Mouse (Mus musculus) lung, postnatal 0 days (tissue): ENCODE results near the gene Dcaf10. TPM values are rescaled to one million over a fixed set of nuclear protein-coding genes. Genes with fewer than 3 reads are reported as not detected.
"Not testable (repeated sequence)": the region's sequence is repeated elsewhere in the genome, so short reads cannot be mapped to it uniquely, and the experiment has no call there.

Source experiments
- ATAC-seq: fragments of 200-750 bp; cut with Nextera tagmentation; 2 replicates; pipeline ENCODE4 v1.8.0; 2017; ENCODE audit warnings: moderate library complexity
- DNase-seq: peaks from one replicate; pipeline ENCODE4 v3.0.0-alpha.2; 2016; ENCODE audit warnings: low spot score
- H3K27ac ChIP-seq: fragments of 300-500 bp; sonication (generic); 2 replicates; pipeline ENCODE4 v1.5.1; 2014; ENCODE audit warnings: antibody characterized with exemption, mild to moderate bottlenecking, low read length, mixed read lengths
- H3K27me3 ChIP-seq: fragments of 300-500 bp; sonication (generic); replicated peaks from 2 replicates; pipeline ENCODE4 v1.6.1; 2014; ENCODE audit warnings: low read length, mixed read lengths; ENCODE audit not compliant: insufficient read depth
- H3K36me3 ChIP-seq: fragments of 300-500 bp; sonication (generic); 2 replicates; pipeline ENCODE4 v1.6.1; 2014; ENCODE audit warnings: low read length, mixed read lengths; ENCODE audit not compliant: insufficient read depth
- H3K4me1 ChIP-seq: fragments of 300-500 bp; sonication (generic); 2 replicates; pipeline ENCODE4 v1.6.1; 2014; ENCODE audit warnings: antibody characterized with exemption, low read depth, low read length, mixed read lengths; ENCODE audit not compliant: insufficient read depth
- H3K4me2 ChIP-seq: fragments of 300-500 bp; sonication (generic); replicated peaks from 2 replicates; pipeline ENCODE4 v1.6.1; 2014; ENCODE audit warnings: low read depth, mild to moderate bottlenecking, low read length, moderate library complexity, mixed read lengths
- H3K4me3 ChIP-seq: fragments of 300-500 bp; sonication (generic); 2 replicates; pipeline ENCODE4 v1.5.1; 2014; ENCODE audit warnings: low read depth, low read length
- H3K9ac ChIP-seq: fragments of 300-500 bp; sonication (generic); replicated peaks from 2 replicates; pipeline ENCODE4 v1.6.1; 2014; ENCODE audit warnings: low read depth, mild to moderate bottlenecking
- H3K9me3 ChIP-seq: fragments of 300-500 bp; sonication (generic); 2 replicates; pipeline ENCODE4 v1.6.1; 2016; ENCODE audit warnings: low read length, mixed read lengths
- CTCF ChIP-seq: IDR thresholded peaks from 2 replicates; pipeline ENCODE4 v1.5.1; 2016; ENCODE audit warnings: antibody characterized with exemption, mild to moderate bottlenecking
- EP300 ChIP-seq: IDR thresholded peaks from 2 replicates; pipeline ENCODE4 v1.6.1; 2016; ENCODE audit warnings: antibody characterized with exemption, mild to moderate bottlenecking, control low read depth
- WGBS: fragments of 180-500 bp; shearing (Covaris S2); extraction: QIAGEN DNeasy Blood & Tissue Kit; methylation state at CpG from one replicate; pipeline ENCODE4 v1.1.7; 2014; 5-methylcytosine and 5-hydroxymethylcytosine counted together
- polyA plus RNA-seq: library from polyadenylated mRNA; unstranded; fragments of >200 nt; fragmentation: Nextera tagmentation; extraction: Ambion mirVana; gene quantifications from 2 replicates; pipeline ENCODE4 v1.2.1, GENCODE M21; 2015

Gene Dcaf10
- polyA plus RNA-seq, 1 experiment from 2014 or later: 12.3 TPM

GRCm38 (mm10) chr4:45371261-45371660 lies 29.4 kb downstream of the Dcaf10 start:
- DNase-seq (peak; percentile 85), ATAC-seq (peak; percentile 98)
- TF ChIP-seq EP300 (peak; percentile 96), CTCF (no peak)
- H3K27ac ChIP-seq: peak overlapping the region; percentile 65
- no peaks in the 10 kb centered on the region for H3K4me1 ChIP-seq
- no peak overlapping the region for H3K4me2 ChIP-seq
- peaks cover 26% of the 10 kb centered on the region for H3K36me3 ChIP-seq
- H3K9me3 ChIP-seq: no peaks in the 10 kb centered on the region
- no peak overlapping the region for H3K9ac ChIP-seq
- no peak overlapping the region for H3K4me3 ChIP-seq
- H3K27me3 ChIP-seq: no peaks in the 10 kb centered on the region
- WGBS: 60% methylated on average over 3 of the region's 3 CpGs

- peaks cover 31% of the 10 kb centered on the region for H3K36me3 ChIP-seq
Observed at GRCm38 (mm10) chr4:45374879-45375278, 33.0 kb downstream of the Dcaf10 start.

DNA sequence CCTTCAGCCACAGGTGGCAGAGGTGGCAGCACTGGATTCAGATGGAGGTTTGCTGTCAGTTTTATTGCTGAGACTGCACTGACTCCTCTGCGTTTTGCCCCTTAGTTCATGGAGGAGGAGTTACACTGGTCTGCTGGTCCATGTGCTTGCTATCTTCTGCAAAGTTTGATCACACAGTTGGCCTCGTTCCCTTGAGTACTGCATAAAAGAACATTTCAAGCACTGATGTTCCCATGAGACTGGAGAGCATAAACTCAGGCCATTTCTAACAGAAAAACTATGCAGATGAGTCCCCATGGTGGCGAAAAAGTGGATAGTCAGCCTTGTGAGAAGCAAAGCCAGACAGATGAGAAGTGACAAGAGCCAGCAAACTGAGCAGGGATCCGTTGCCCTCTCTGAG lies 34.7 kb downstream of the Dcaf10 start:
- Histone ChIP-seq H3K4me2 (no peak overlapping the region), H3K9me3 (no peaks in the 10 kb centered on the region), H3K4me1 (no peaks in the 10 kb centered on the region), H3K9ac (no peak overlapping the region), H3K27ac (no peak overlapping the region), H3K36me3 (peaks cover 27% of the 10 kb centered on the region), H3K4me3 (no peak overlapping the region), H3K27me3 (no peaks in the 10 kb centered on the region)
- 83% methylated on average over 4 of the region's 4 CpGs for WGBS
- DNase-seq: no peak
- no peak for ATAC-seq
- TF ChIP-seq CTCF: no peak
- TF ChIP-seq EP300: no peak

More at GRCm38 (mm10) chr4:45374879-45375278, 33.0 kb downstream of the Dcaf10 start:
- no peak overlapping the region for H3K27ac ChIP-seq
- no peaks in the 10 kb centered on the region for H3K27me3 ChIP-seq
- no peaks in the 10 kb centered on the region for H3K4me1 ChIP-seq
- WGBS: 53% methylated on average over 5 of the region's 5 CpGs
- no peak for TF ChIP-seq CTCF
- TF ChIP-seq EP300: peak; percentile 54; the same call in 1 of the 2 replicates
- H3K9me3 ChIP-seq: no peaks in the 10 kb centered on the region
- H3K4me3 ChIP-seq: no peak overlapping the region
- no peak overlapping the region for H3K4me2 ChIP-seq
- H3K9ac ChIP-seq: no peak overlapping the region
- DNase-seq: peak; percentile 38
- ATAC-seq: no peak

DNA sequence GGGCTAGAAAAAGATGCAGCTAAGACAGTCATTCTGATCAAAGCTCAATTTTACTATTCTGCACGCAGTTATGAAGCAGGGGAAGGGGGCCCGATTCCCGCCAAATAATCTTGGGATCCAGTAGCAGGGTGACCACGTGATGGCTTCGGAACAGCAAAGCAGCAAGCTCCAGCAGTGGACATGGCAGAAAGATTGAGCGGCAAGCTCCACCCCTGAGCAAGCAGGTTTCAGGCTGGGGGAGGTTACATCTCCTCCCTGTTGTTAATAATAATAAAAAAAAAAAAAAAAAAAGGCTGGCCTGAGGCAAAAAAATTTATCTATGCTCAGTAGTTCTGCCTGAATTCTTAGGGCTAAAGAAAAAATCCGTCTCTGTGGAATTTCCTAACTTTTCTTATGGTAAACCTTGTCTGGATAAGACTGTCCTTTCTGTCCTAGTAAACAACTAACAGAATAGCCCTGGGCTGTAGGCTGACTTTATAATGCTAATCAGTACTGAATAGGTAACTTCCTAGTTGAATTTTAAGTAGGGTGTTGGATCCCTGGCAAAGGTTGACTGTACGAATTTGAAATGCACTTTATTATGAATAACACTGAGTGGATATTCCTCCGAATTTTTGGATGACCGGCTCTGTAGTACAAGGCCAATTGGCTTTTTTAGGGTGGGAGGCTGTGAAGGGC lies 39.1 kb downstream of the Dcaf10 start:
- H3K4me1 ChIP-seq, H3K4me3 ChIP-seq, DNase-seq, ATAC-seq, H3K27ac ChIP-seq, H3K36me3 ChIP-seq, H3K27me3 ChIP-seq, H3K4me2 ChIP-seq, H3K9me3 ChIP-seq, H3K9ac ChIP-seq: not testable (repeated sequence)
- 83% methylated on average over 10 of the region's 10 CpGs for WGBS

- H3K4me1 ChIP-seq, H3K27me3 ChIP-seq, H3K4me3 ChIP-seq, H3K36me3 ChIP-seq, H3K9ac ChIP-seq, H3K9me3 ChIP-seq, H3K4me2 ChIP-seq: not testable (repeated sequence)
- 45% methylated on average over 2 of the region's 2 CpGs for WGBS
- peak; percentile 93 for TF ChIP-seq EP300
- ATAC-seq (peak; percentile 77), DNase-seq (peak; percentile 77)
- H3K27ac ChIP-seq: peak overlapping the region; percentile 23; the same call in 1 of the 2 replicates
Observed at GRCm38 (mm10) chr4:45382133-45382532, 40.2 kb downstream of the Dcaf10 start.

- not testable (repeated sequence) for H3K9me3 ChIP-seq, H3K27me3 ChIP-seq, H3K27ac ChIP-seq, H3K4me3 ChIP-seq, ATAC-seq, H3K4me2 ChIP-seq, H3K36me3 ChIP-seq, H3K9ac ChIP-seq, DNase-seq, H3K4me1 ChIP-seq
- 92% methylated on average over 5 of the region's 5 CpGs for WGBS
Observed at GRCm38 (mm10) chr4:45387296-45387695, 45.4 kb downstream of the Dcaf10 start.

GRCm38 (mm10) chr4:45392099-45392498 lies 50.2 kb downstream of the Dcaf10 start:
- DNase-seq: no peak
- WGBS: 60% methylated on average over 4 of the region's 4 CpGs

More at GRCm38 (mm10) chr4:45392099-45392498, 50.2 kb downstream of the Dcaf10 start:
- no peaks in the 10 kb centered on the region for H3K36me3 ChIP-seq
- H3K9me3 ChIP-seq: no peaks in the 10 kb centered on the region
- H3K27ac ChIP-seq: no peak overlapping the region
- TF ChIP-seq EP300 (no peak), CTCF (peak; percentile 59)
- ATAC-seq: peak; percentile 50; the same call in 1 of the 2 replicates
- H3K27me3 ChIP-seq: no peaks in the 10 kb centered on the region
- H3K9ac ChIP-seq: no peak overlapping the region
- H3K4me1 ChIP-seq: no peaks in the 10 kb centered on the region
- H3K4me2 ChIP-seq: no peak overlapping the region
- H3K4me3 ChIP-seq: no peak overlapping the region
